Mouse (Mus musculus) left cerebral cortex, adult 18-20 months (tissue): ENCODE data around the gene Ptma. TPM values are rescaled to one million over a fixed set of nuclear protein-coding genes. Genes with fewer than 3 reads are reported as not detected.
"Not testable (repeated sequence)": the region's sequence is repeated elsewhere in the genome, so short reads cannot be mapped to it uniquely, and the experiment has no call there.

Experiments used
- DNase-seq, 2 experiments: peaks; one replicate each; pipeline ENCODE4 v3.0.0; 2021 to 2022; ENCODE audit warnings: low spot score in 2 of 2, mixed read lengths in 1 of 2
- total RNA-seq, 2 experiments: library from RNA; stranded (reverse); gene quantifications; 2 replicates each; pipeline ENCODE4 v1.2.3; 2021

The Ptma gene
- total RNA-seq, 2 experiments from 2014 or later = 356 to 357 TPM

- not testable (repeated sequence) for DNase-seq
These were observed 13.5 kb upstream of the Ptma start for GRCm38 (mm10) chr1:86513031-86513430.

GRCm38 (mm10) chr1:86515715-86516410 lies 10.7 kb upstream of the Ptma start:
- DNase-seq = no peak

- DNase-seq = no peak
These were observed 9.4 kb upstream of the Ptma start for GRCm38 (mm10) chr1:86517076-86517475.

GRCm38 (mm10) chr1:86520361-86520760 lies 6.2 kb upstream of the Ptma start:
- DNase-seq = no peak

GRCm38 (mm10) chr1:86522286-86522871 lies 4.1 kb upstream of the Ptma start:
- no peak for DNase-seq

- DNase-seq = no peak
These were observed 2.5 kb upstream of the Ptma start for GRCm38 (mm10) chr1:86523776-86524618.

- DNase-seq = peak; percentile 100
These were observed 1.7 kb upstream of the Ptma start for GRCm38 (mm10) chr1:86524619-86525498.

GRCm38 (mm10) chr1:86525499-86526115 lies 919 bp upstream of the Ptma start:
- peak; percentile 52 to 65 for DNase-seq

GRCm38 (mm10) chr1:86526789-86527598 lies 468 bp downstream of the Ptma start:
- peak; percentile 19 to 25 for DNase-seq

- DNase-seq = peak; percentile 92
These were observed 1.3 kb downstream of the Ptma start for GRCm38 (mm10) chr1:86527599-86528486.

GRCm38 (mm10) chr1:86528571-86529180 lies 2.1 kb downstream of the Ptma start:
- DNase-seq = peak; percentile 51 to 55

- DNase-seq = no peak
These were observed 3.1 kb downstream of the Ptma start for GRCm38 (mm10) chr1:86529590-86529989.

- no peak for DNase-seq
These were observed 4.5 kb downstream of the Ptma start for GRCm38 (mm10) chr1:86530871-86531546.

GRCm38 (mm10) chr1:86531547-86532321 lies 5.2 kb downstream of the Ptma start:
- no peak for DNase-seq

- DNase-seq = peak; percentile 94 to 98
These were observed 6.0 kb downstream of the Ptma start for GRCm38 (mm10) chr1:86532362-86533051.
